Mouse (Mus musculus) intestine, embryonic 15.5 days (tissue): ENCODE results near the gene Epb41. TPM values are rescaled to one million over a fixed set of nuclear protein-coding genes. Genes with fewer than 3 reads are reported as not detected.
A peak's percentile ranks its signal among the peaks of the same experiment; 100 is the strongest.

Source experiments
- ATAC-seq: fragments of 200-750 bp; cut with Nextera tagmentation; 2 replicates; pipeline ENCODE4 v1.8.0; 2017; ENCODE audit warnings: moderate TSS enrichment, moderate library complexity
- H3K27ac ChIP-seq: fragments of 300-500 bp; sonication (generic); 2 replicates; pipeline ENCODE4 v1.5.1; 2015; ENCODE audit warnings: mild to moderate bottlenecking, inconsistent platforms
- H3K27me3 ChIP-seq: fragments of 300-500 bp; sonication (generic); replicated peaks from 2 replicates; pipeline ENCODE4 v1.6.1; 2015; ENCODE audit warnings: inconsistent platforms
- H3K36me3 ChIP-seq: fragments of 300-500 bp; sonication (generic); 2 replicates; pipeline ENCODE4 v1.6.1; 2015; ENCODE audit warnings: inconsistent platforms
- H3K4me1 ChIP-seq: fragments of 300-500 bp; sonication (generic); replicated peaks from 2 replicates; pipeline ENCODE4 v1.6.1; 2015; ENCODE audit warnings: inconsistent platforms
- H3K4me2 ChIP-seq: fragments of 300-500 bp; sonication (generic); replicated peaks from 2 replicates; pipeline ENCODE4 v1.6.1; 2015; ENCODE audit warnings: mild to moderate bottlenecking, inconsistent platforms
- H3K4me3 ChIP-seq: fragments of 300-500 bp; sonication (generic); replicated peaks from 2 replicates; pipeline ENCODE4 v1.5.1; 2015; ENCODE audit warnings: inconsistent platforms
- H3K9ac ChIP-seq: fragments of 300-500 bp; sonication (generic); 2 replicates; pipeline ENCODE4 v1.6.1; 2015; ENCODE audit warnings: inconsistent platforms
- H3K9me3 ChIP-seq: fragments of 300-500 bp; sonication (generic); 2 replicates; pipeline ENCODE4 v1.6.1; 2016; ENCODE audit warnings: inconsistent platforms
- WGBS: fragments of 180-500 bp; shearing (Covaris S2); methylation state at CpG from one replicate; pipeline ENCODE4 v1.1.7; 2015; 5-methylcytosine and 5-hydroxymethylcytosine counted together
- polyA plus RNA-seq: library from polyadenylated mRNA; unstranded; fragments of >200 nt; fragmentation: Nextera tagmentation; extraction: Ambion mirVana; gene quantifications from 2 replicates; pipeline ENCODE4 v1.2.1, GENCODE M21; 2015

Gene Epb41
- polyA plus RNA-seq, 1 experiment from 2014 or later, result 54.2 TPM

DNA sequence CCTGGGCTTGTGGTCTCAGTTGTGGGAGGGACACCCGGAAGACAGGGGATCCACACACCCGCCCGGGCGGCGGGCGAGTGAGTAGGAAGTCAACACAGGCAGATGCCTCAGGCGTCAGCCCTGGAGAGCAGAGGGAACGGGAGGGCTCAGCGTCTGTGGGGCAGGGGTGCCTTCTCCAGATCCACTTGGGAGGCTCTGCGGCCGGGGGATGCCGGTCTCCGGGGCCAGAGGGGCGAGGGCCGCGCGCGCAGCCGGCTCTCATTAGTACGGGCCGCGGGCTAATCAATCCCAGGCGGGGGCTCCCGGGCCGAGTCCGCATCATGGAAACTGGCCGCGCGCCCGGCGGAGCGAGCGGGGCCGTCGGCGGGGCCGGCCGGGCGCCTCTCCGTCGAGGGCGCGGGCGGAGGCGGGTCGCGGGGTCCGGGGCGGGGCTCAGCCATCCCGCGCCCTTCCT lies 155.0 kb downstream of the Epb41 start:
- peak; percentile 31 for ATAC-seq
- Histone ChIP-seq H3K4me3 (peak overlapping the region; percentile 63), H3K9me3 (no peaks in the 10 kb centered on the region), H3K36me3 (no peaks in the 10 kb centered on the region), H3K27me3 (peaks cover 34% of the 10 kb centered on the region), H3K4me2 (peak overlapping the region; percentile 96), H3K4me1 (peaks cover 61% of the 10 kb centered on the region), H3K9ac (peak overlapping the region; percentile 59), H3K27ac (peak overlapping the region; percentile 29; the same call in 1 of the 2 replicates)
- WGBS, result 6% methylated on average over 51 of the region's 51 CpGs

DNA sequence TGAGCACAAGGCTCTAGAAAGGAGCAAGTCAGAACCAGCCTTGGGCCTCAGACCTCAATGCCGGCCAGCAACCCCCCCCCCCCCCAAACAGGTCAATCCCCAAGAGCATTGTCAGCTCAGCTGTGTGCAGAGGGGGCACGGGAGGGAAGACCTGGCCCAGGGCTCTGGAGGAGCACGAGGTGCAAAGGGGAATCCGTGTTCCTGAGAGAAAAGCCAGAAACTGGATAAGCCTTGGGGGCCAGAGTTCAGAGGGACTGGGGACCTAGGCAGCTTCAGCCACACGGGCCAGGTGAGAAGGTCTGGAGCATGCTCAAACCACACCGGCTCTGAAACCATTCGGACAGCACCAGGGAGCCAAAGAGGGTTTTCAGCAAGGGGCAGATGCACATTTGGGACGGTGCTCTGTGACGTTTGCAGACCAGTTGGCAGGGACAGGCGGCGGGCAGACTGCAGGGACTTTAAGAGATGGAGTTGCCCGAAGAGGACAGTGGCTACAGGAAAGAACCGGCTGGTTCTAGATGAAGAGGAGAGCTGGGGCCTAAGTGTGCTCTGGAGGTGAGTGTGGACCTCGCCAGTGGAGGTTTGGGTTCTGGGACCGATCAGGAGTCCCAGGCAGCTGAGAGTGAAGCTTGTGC lies 155.5 kb downstream of the Epb41 start:
- H3K4me2 ChIP-seq, result peak overlapping the region; percentile 96
- peaks cover 34% of the 10 kb centered on the region for H3K27me3 ChIP-seq
- peaks cover 66% of the 10 kb centered on the region for H3K4me1 ChIP-seq
- H3K9me3 ChIP-seq, result no peaks in the 10 kb centered on the region
- H3K27ac ChIP-seq, result peak overlapping the region; percentile 29; the same call in 1 of the 2 replicates
- H3K4me3 ChIP-seq, result peak overlapping the region; percentile 63
- H3K36me3 ChIP-seq, result no peaks in the 10 kb centered on the region
- H3K9ac ChIP-seq, result peak overlapping the region; percentile 59; the same call in 1 of the 2 replicates
- 0 out of 2 replicates have a peak, but pooled peaks have one; percentile 1 for ATAC-seq
- 26% methylated on average over 15 of the region's 15 CpGs for WGBS

DNA sequence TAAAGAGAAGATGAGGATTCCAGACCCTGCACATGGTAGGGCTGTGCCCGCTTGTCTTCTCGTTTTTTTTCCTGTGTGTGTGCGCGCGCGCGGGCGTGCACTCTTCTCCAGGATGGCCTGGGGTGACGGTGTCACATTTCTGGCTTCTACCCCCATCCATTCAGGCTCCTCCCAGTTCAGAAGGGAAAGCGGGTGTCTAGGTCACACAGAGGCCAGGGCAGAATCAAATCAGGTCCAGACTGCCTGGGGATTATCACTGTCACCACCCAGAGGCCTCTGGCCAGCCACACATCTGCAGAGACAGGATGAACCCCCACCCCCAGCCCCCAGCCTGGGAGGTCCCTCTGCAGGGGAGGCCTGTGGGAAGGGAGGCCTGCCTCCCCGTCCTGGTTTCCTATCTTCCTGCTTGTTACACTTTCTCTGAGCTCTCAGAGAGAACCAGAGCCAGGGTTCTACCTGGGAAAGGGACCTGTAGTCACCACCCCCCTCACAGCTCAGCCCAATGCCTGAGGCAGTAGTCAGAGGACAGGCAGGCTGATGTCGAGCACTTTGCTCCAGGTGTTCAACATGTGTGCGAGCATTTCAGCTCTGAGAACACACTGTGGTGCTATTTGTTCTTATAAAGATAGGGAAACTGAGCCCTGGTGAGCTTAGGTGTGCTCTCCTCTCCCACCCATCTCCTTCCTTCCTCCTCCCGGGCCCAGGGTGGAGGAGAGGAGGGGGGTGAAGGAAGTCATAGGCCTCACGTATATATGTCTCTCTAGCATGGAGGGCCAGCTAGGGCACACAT lies 156.2 kb downstream of the Epb41 start:
- no peak overlapping the region; the same call in 1 of the 2 replicates for H3K27ac ChIP-seq
- WGBS, result 26% methylated on average over 15 of the region's 15 CpGs
- no peaks in the 10 kb centered on the region for H3K9me3 ChIP-seq
- H3K4me1 ChIP-seq, result peaks cover 60% of the 10 kb centered on the region
- H3K4me3 ChIP-seq, result no peak overlapping the region
- peak overlapping the region; percentile 96 for H3K4me2 ChIP-seq
- no peaks in the 10 kb centered on the region for H3K36me3 ChIP-seq
- peaks cover 34% of the 10 kb centered on the region for H3K27me3 ChIP-seq
- ATAC-seq, result 0 out of 2 replicates have a peak, but pooled peaks have one; percentile 27
- H3K9ac ChIP-seq, result no peak overlapping the region

DNA sequence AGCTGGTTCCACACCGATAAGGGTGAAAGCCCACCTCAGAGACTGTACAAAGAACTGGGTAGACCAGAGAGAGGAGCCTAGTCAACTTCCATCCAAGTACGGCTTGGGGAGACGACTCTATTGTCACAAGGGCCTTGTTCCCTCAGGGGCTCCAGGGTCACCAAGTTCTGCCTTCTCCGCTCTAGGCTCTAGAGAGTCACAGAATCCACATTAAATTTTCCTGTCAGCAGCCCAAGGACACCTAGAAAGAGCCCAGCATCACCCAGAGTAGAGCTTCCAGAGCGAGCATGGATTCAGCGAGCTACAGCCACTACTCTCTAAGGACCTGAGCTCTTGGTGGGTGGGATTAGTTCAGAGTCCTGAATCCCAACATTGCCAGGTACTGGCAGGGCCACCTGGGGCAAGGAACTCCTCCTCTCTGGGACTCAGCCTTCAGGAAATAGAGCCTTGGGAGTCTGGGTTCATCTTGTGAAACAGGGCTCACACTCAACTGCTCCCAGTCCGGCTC lies 157.0 kb downstream of the Epb41 start:
- ATAC-seq, result no peak
- Histone ChIP-seq H3K27ac (no peak overlapping the region), H3K4me1 (peaks cover 60% of the 10 kb centered on the region), H3K36me3 (no peaks in the 10 kb centered on the region), H3K27me3 (peaks cover 33% of the 10 kb centered on the region), H3K4me2 (no peak overlapping the region), H3K4me3 (no peak overlapping the region), H3K9me3 (no peaks in the 10 kb centered on the region), H3K9ac (no peak overlapping the region)
- WGBS, result 79% methylated on average over 7 of the region's 7 CpGs

GRCm38 (mm10) chr4:131917010-131917555 lies 158.0 kb downstream of the Epb41 start:
- WGBS, result 78% methylated on average over 10 of the region's 10 CpGs

DNA sequence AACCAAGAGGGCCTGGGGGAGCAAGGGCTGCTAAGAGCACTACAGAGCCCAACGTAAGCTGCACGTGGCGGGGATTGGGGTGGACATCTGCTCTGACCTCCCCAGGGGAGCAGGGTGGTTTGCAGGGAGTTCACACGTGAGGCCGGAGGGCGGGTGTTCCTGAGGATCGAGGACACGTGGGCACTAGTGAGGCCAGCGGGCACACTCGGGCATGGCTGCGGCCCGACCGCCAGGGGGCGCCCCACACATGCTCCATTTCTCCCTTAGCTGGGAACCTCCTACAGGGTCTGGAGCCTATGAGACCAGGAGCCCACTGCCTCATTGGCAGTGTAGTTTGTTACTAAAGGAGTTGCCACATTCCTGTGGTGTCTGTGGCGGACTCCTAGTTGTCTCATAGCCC lies 158.7 kb downstream of the Epb41 start:
- no peak overlapping the region for H3K4me3 ChIP-seq
- H3K27ac ChIP-seq, result no peak overlapping the region
- WGBS, result 12% methylated on average over 15 of the region's 15 CpGs
- no peak overlapping the region for H3K4me2 ChIP-seq
- peaks cover 19% of the 10 kb centered on the region for H3K27me3 ChIP-seq
- no peak overlapping the region for H3K9ac ChIP-seq
- H3K9me3 ChIP-seq, result no peaks in the 10 kb centered on the region
- no peak; the same call in 1 of the 2 replicates for ATAC-seq
- H3K4me1 ChIP-seq, result peaks cover 48% of the 10 kb centered on the region
- H3K36me3 ChIP-seq, result no peaks in the 10 kb centered on the region

More at GRCm38 (mm10) chr4:131917010-131917555, 158.0 kb downstream of the Epb41 start:
- Histone ChIP-seq H3K9ac (no peak overlapping the region), H3K27ac (no peak overlapping the region), H3K4me1 (peaks cover 55% of the 10 kb centered on the region), H3K4me3 (no peak overlapping the region), H3K36me3 (no peaks in the 10 kb centered on the region), H3K4me2 (no peak overlapping the region), H3K9me3 (no peaks in the 10 kb centered on the region), H3K27me3 (peaks cover 24% of the 10 kb centered on the region)
- no peak for ATAC-seq

- no peaks in the 10 kb centered on the region for H3K9me3 ChIP-seq
- WGBS, result 40% methylated on average over 13 of the region's 13 CpGs
- H3K4me3 ChIP-seq, result no peak overlapping the region; the same call in 1 of the 2 replicates
- ATAC-seq, result no peak
- no peak overlapping the region for H3K27ac ChIP-seq
- H3K4me1 ChIP-seq, result peaks cover 45% of the 10 kb centered on the region
- H3K36me3 ChIP-seq, result no peaks in the 10 kb centered on the region
- H3K9ac ChIP-seq, result no peak overlapping the region
- H3K27me3 ChIP-seq, result peaks cover 19% of the 10 kb centered on the region
- H3K4me2 ChIP-seq, result peak overlapping the region; percentile 60; the same call in 1 of the 2 replicates
These were observed 159.2 kb downstream of the Epb41 start for GRCm38 (mm10) chr4:131915821-131916328.

DNA sequence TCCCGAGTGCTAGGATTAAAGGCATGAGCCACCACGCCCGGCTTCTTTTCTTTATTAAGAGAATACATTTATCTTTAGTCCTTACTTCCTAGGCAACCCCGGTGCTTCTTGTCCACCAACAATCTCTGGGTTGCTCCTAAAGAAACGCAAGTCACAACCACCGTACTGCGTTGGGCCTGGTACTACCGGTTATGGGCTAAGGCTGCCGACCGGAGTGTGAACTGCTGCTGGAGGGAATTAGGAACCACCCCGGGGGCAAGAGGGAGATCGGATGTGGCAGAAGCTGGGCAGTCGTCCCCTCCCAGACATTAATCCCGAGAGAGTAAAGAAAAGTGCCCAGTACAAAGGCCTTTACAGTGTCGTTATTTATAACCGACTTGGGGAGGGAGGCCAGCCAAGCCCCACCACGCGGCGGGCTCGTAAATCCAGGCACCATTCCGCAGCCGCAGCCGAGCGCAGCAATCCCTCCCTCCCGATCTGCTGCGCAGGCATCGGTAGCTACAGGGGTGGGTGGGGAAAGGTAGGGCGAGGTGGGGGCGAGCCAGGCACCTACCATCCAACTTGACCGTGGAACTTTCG lies 160.1 kb downstream of the Epb41 start:
- Histone ChIP-seq H3K9ac (peak overlapping the region; percentile 33), H3K36me3 (no peaks in the 10 kb centered on the region), H3K4me2 (peak overlapping the region; percentile 60), H3K27ac (0 out of 2 replicates have a peak overlapping the region, but pooled peaks have one; percentile 19), H3K4me3 (peak overlapping the region; percentile 19), H3K27me3 (peaks cover 19% of the 10 kb centered on the region), H3K4me1 (peaks cover 44% of the 10 kb centered on the region), H3K9me3 (no peaks in the 10 kb centered on the region)
- WGBS, result 4% methylated on average over 31 of the region's 31 CpGs
- ATAC-seq, result no peak

GRCm38 (mm10) chr4:131914046-131914643 lies 161.0 kb downstream of the Epb41 start:
- Histone ChIP-seq H3K36me3 (no peaks in the 10 kb centered on the region), H3K4me1 (peaks cover 37% of the 10 kb centered on the region), H3K9ac (no peak overlapping the region), H3K4me3 (no peak overlapping the region), H3K27ac (no peak overlapping the region), H3K9me3 (no peaks in the 10 kb centered on the region), H3K27me3 (peaks cover 19% of the 10 kb centered on the region), H3K4me2 (no peak overlapping the region)
- ATAC-seq, result no peak
- WGBS, result 23% methylated on average over 9 of the region's 9 CpGs

DNA sequence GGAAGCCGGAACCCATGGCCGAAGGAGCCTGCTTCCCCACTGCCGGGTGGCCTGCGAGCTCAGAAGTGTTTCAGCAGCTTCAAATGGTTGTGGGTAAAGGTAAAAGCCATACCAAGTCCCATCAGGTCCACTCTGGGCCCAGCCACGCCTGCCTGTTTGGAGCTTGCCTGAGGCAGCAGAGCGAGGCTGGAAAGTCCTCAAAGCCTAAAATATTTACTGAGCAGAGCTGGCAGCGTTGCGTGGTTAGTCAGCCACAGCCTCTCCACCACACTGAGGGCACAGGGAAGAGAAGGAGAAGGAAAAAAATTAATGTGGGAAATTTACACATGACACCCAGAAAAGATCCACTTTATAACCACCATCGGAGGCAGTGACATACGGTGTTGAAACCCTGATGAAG lies 161.6 kb downstream of the Epb41 start:
- Histone ChIP-seq H3K4me1 (peaks cover 31% of the 10 kb centered on the region), H3K4me2 (no peak overlapping the region), H3K4me3 (no peak overlapping the region), H3K9ac (no peak overlapping the region), H3K27me3 (peaks cover 19% of the 10 kb centered on the region), H3K36me3 (no peaks in the 10 kb centered on the region), H3K27ac (no peak overlapping the region), H3K9me3 (no peaks in the 10 kb centered on the region)
- ATAC-seq, result no peak
- 58% methylated on average over 10 of the region's 10 CpGs for WGBS

GRCm38 (mm10) chr4:131911521-131911920 lies 163.6 kb downstream of the Epb41 start:
- no peak for ATAC-seq
- 66% methylated on average over 3 of the region's 5 CpGs for WGBS
- Histone ChIP-seq H3K4me1 (peaks cover 29% of the 10 kb centered on the region), H3K36me3 (no peaks in the 10 kb centered on the region), H3K27me3 (peaks cover 11% of the 10 kb centered on the region), H3K4me2 (no peak overlapping the region), H3K4me3 (no peak overlapping the region), H3K27ac (no peak overlapping the region), H3K9ac (no peak overlapping the region), H3K9me3 (no peaks in the 10 kb centered on the region)
